Mouse (Mus musculus): Measurements from ENCODE around the gene Atp1a2. TPM values are rescaled to one million over a fixed set of nuclear protein-coding genes. Genes with fewer than 3 reads are reported as not detected.

The Atp1a2 gene
- total RNA-seq, 1 experiment = 0.31 TPM

DNA sequence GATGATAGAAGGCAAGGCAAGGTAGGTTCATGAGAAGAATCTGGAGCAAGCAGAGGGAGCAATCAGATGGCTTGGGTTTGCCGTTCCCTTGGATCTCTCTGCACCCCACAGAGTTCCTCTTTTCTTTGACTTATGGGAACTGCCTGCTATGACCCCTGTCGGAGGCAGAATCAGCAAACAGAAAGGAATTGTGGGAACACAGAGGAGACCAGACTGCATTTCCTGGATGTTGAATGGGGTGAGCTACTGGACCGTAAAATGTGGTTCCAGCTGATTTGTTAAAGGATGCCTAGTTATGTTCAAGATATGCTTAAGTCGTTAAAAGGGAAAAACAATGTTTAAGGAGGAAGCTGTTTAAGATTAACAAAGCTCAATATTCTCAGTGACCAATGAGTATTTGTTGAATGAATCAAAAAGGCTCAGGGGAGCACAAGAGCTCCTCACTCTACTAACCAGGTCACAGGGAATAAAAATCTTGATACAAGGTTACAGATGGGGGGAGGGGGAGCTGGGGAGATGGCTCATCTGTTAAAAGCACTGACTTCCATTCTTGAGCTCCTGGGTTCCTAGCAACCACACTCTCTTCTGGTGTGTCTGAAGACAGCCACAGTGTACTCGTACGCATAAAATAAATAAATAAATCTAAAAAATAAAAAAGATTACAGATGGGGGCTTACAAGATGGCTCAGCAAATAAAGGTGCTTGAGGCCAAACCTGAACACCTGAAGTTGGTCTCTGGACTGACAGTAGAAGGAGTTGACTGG, 56.7 kb downstream of the Atp1a2 start:
- Histone ChIP-seq H3K36me3 (ENCODE audit: control insufficient read depth, insufficient read depth, low read length, poor library complexity, severe bottlenecking) (no peaks in the 10 kb centered on the region), H3K9ac (ENCODE audit: insufficient read depth, low read depth, low read length, poor library complexity, severe bottlenecking) (no peak overlapping the region), H3K4me1 (ENCODE audit: control insufficient read depth in 2 of 2, insufficient read depth in 2 of 2, low read length in 2 of 2, poor library complexity in 1 of 2) (peaks cover 9 to 10% of the 10 kb centered on the region in 2 experiments; a peak in 3 of 4 replicates), H3K27ac (ENCODE audit: insufficient read depth, low read depth, low read length, poor library complexity, severe bottlenecking) (no peak overlapping the region; the same call in 1 of the 2 replicates), H3K9me3 (ENCODE audit: control insufficient read depth, insufficient read depth, low read depth, low read length) (no peaks in the 10 kb centered on the region), H3K4me3 (ENCODE audit: insufficient read depth in 1 of 2, low read depth in 1 of 2, low read length in 2 of 2, poor library complexity in 1 of 2, severe bottlenecking in 1 of 2) (no peak overlapping the region)
- TF ChIP-seq MAFK (IDR thresholded peaks at IDR 0.05; ENCODE audit: insufficient read depth, low read depth, low read length) (no peak), HCFC1 (IDR thresholded peaks at IDR 0.05; ENCODE audit: borderline replicate concordance, insufficient read depth, low read length) (no peak), ZC3H11A (IDR thresholded peaks at IDR 0.05; ENCODE audit: borderline replicate concordance, low read depth, low read length) (no peak)
- in situ Hi-C loops (cut with MboI; ENCODE audit: low sequenced_read_pairs in 2 of 2, unreplicated experiment in 2 of 2) = no loop called here
- no peak for DNase-seq (ENCODE audit: low read depth, low spot score)

DNA sequence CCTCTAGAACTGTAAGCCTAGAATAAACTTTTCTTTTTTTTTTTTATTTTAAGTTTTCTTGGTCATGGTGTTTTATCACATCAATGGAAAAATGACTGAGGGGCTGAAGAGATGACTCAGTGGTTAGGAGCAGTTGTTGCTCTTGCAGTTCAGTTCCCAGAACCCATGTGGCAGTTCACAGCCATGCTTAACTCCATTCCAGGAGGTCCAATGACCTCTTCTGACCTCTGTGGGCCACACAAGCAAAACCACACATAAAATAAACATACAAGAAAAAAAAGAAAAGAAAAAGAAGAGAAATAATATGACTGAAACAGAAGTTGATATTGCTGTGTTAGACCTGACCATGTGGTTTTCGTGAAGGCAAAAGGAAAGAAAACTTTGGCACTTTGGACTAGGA, 68.6 kb downstream of the Atp1a2 start:
- Histone ChIP-seq H3K9me3 (ENCODE audit: control insufficient read depth, insufficient read depth, low read depth, low read length) (no peaks in the 10 kb centered on the region), H3K9ac (ENCODE audit: insufficient read depth, low read depth, low read length, poor library complexity, severe bottlenecking) (no peak overlapping the region), H3K27ac (ENCODE audit: insufficient read depth, low read depth, low read length, poor library complexity, severe bottlenecking) (no peak overlapping the region), H3K36me3 (ENCODE audit: control insufficient read depth, insufficient read depth, low read length, poor library complexity, severe bottlenecking) (no peaks in the 10 kb centered on the region), H3K4me1 (ENCODE audit: control insufficient read depth in 2 of 2, insufficient read depth in 2 of 2, low read length in 2 of 2, poor library complexity in 1 of 2) (no peaks in the 10 kb centered on the region), H3K4me3 (ENCODE audit: insufficient read depth in 1 of 2, low read depth in 1 of 2, low read length in 2 of 2, poor library complexity in 1 of 2, severe bottlenecking in 1 of 2) (no peak overlapping the region)
- in situ Hi-C loops (cut with MboI; ENCODE audit: low sequenced_read_pairs in 2 of 2, unreplicated experiment in 2 of 2) = no loop called here
- TF ChIP-seq HCFC1 (IDR thresholded peaks at IDR 0.05; ENCODE audit: borderline replicate concordance, insufficient read depth, low read length) = no peak
- no peak for TF ChIP-seq ZC3H11A (IDR thresholded peaks at IDR 0.05; ENCODE audit: borderline replicate concordance, low read depth, low read length)
- no peak for TF ChIP-seq ZNF384 (IDR thresholded peaks at IDR 0.05; ENCODE audit: low read depth, low read length)
- TF ChIP-seq MAFK (IDR thresholded peaks at IDR 0.05; ENCODE audit: insufficient read depth, low read depth, low read length) = no peak
- TF ChIP-seq CHD2 (IDR thresholded peaks at IDR 0.05; ENCODE audit: low read depth, low read length) = no peak
- no peak for DNase-seq (ENCODE audit: low read depth, low spot score)

DNA sequence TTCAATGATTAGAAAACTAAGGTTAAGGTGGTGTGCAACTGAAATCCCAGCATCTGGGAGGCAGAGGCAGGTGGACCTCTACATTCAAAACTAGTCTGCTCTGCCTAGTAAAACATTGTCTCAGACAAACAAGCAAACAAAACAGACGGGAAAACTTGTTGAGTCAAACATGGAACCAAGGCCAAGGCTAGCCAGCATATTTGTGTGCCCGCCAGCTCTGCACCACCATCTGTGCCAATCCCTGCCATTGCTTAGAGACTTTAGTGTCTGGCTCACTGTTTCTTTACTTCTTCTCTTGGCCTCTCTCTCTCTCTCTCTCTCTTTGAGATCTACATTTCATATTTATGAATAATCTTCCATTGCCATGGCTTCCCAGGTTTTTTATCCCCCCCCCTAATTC, 69.7 kb downstream of the Atp1a2 start:
- Histone ChIP-seq H3K27ac (ENCODE audit: insufficient read depth, low read depth, low read length, poor library complexity, severe bottlenecking) (no peak overlapping the region), H3K9ac (ENCODE audit: insufficient read depth, low read depth, low read length, poor library complexity, severe bottlenecking) (no peak overlapping the region), H3K36me3 (ENCODE audit: control insufficient read depth, insufficient read depth, low read length, poor library complexity, severe bottlenecking) (no peaks in the 10 kb centered on the region), H3K9me3 (ENCODE audit: control insufficient read depth, insufficient read depth, low read depth, low read length) (no peaks in the 10 kb centered on the region), H3K4me1 (ENCODE audit: control insufficient read depth in 2 of 2, insufficient read depth in 2 of 2, low read length in 2 of 2, poor library complexity in 1 of 2) (no peaks in the 10 kb centered on the region), H3K4me3 (ENCODE audit: insufficient read depth in 1 of 2, low read depth in 1 of 2, low read length in 2 of 2, poor library complexity in 1 of 2, severe bottlenecking in 1 of 2) (no peak overlapping the region)
- in situ Hi-C loops (cut with MboI; ENCODE audit: low sequenced_read_pairs in 2 of 2, unreplicated experiment in 2 of 2) = no loop called here
- TF ChIP-seq ZC3H11A (IDR thresholded peaks at IDR 0.05; ENCODE audit: borderline replicate concordance, low read depth, low read length) (no peak), MAFK (IDR thresholded peaks at IDR 0.05; ENCODE audit: insufficient read depth, low read depth, low read length) (no peak), CHD2 (IDR thresholded peaks at IDR 0.05; ENCODE audit: low read depth, low read length) (no peak), HCFC1 (IDR thresholded peaks at IDR 0.05; ENCODE audit: borderline replicate concordance, insufficient read depth, low read length) (no peak), ZNF384 (IDR thresholded peaks at IDR 0.05; ENCODE audit: low read depth, low read length) (no peak)
- DNase-seq (ENCODE audit: low read depth, low spot score) = no peak

Other genes starting within 250 kb of the Atp1a2 start
- gene Nhlh1, start 240.5 kb downstream of the Atp1a2 start, total RNA-seq (2012; rRNA removed) = not detected in 2 replicates
- gene Copa, start 215.5 kb downstream of the Atp1a2 start, total RNA-seq (2012; rRNA removed) = 64.7 and 91.5 TPM in 2 replicates
- 40.5 and 59.6 TPM in 2 replicates for gene Ncstn, start 215.3 kb downstream of the Atp1a2 start, total RNA-seq (2012; rRNA removed)
- gene Pex19, start 171.3 kb downstream of the Atp1a2 start, total RNA-seq (2012; rRNA removed) = 81.7 and 97.8 TPM in 2 replicates
- gene Dcaf8, start 150.0 kb downstream of the Atp1a2 start, total RNA-seq (2012; rRNA removed) = 58.0 and 61.9 TPM in 2 replicates
- 13.3 and 21.3 TPM in 2 replicates for gene Pea15a, start 91.3 kb downstream of the Atp1a2 start, total RNA-seq (2012; rRNA removed)
- 1.8 and 2.4 TPM in 2 replicates for gene Casq1, start 78.2 kb downstream of the Atp1a2 start, total RNA-seq (2012; rRNA removed)
- gene Atp1a4, start 39.6 kb downstream of the Atp1a2 start, total RNA-seq (2012; rRNA removed) = 1.5 and 2.2 TPM in 2 replicates
- 43.5 and 108 TPM in 2 replicates for gene Igsf8, start 36.4 kb downstream of the Atp1a2 start, total RNA-seq (2012; rRNA removed)
- gene Kcnj9, start 31.3 kb upstream of the Atp1a2 start, total RNA-seq (2012; rRNA removed) = 1.2 and 1.7 TPM in 2 replicates
- gene Kcnj10, start 43.1 kb upstream of the Atp1a2 start, total RNA-seq (2012; rRNA removed) = 0.80 and 1.2 TPM in 2 replicates
- 25.4 and 25.6 TPM in 2 replicates for gene Pigm, start 78.5 kb upstream of the Atp1a2 start, total RNA-seq (2012; rRNA removed)
- 1.6 and 2.7 TPM in 2 replicates for gene Slamf9, start 177.3 kb upstream of the Atp1a2 start, total RNA-seq (2012; rRNA removed)
- gene Igsf9, start 183.7 kb upstream of the Atp1a2 start, total RNA-seq (2012; rRNA removed) = 45.6 and 80.3 TPM in 2 replicates
- gene Tagln2, start 202.0 kb upstream of the Atp1a2 start, total RNA-seq (2012; rRNA removed) = 112 and 131 TPM in 2 replicates
- 0.67 and 1.2 TPM in 2 replicates for gene Cfap45, start 222.7 kb upstream of the Atp1a2 start, total RNA-seq (2012; rRNA removed)

Measured in ES-E14 (cell line).